Mouse (Mus musculus): ENCODE results near the gene Uso1. TPM values are rescaled to one million over a fixed set of nuclear protein-coding genes. Genes with fewer than 3 reads are reported as not detected.
A peak's percentile ranks its signal among the peaks of the same experiment; 100 is the strongest.

Gene Uso1
- polyA plus RNA-seq, 1 experiment: 25.1 TPM

DNA sequence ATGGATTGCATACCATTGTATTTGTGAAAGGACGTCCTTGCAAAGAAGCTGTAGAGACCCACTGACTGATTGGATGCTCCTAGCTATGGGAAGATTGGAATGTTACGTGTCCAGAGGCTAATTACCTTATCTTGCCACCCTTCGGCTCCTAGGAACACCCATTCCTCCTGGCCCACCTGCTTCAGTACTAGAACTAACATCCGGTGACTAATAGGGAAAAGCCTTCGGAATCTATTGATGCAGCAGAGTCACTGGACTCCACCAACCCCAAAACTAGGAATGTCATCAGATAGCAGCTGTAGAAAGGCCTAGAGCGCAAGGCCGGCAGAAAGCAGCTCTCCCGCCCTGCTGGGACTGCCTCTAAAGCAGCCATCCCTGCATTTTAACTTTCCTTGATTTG lies 36.1 kb upstream of the Uso1 start:
- Histone ChIP-seq H3K4me3 (ENCODE audit: low read depth, low read length) (no peak overlapping the region), H3K36me3 (ENCODE audit: control insufficient read depth, insufficient read depth, low read length) (no peaks in the 10 kb centered on the region), H3K4me1 (ENCODE audit: control insufficient read depth, insufficient read depth, insufficient read length, low read length) (peaks cover 12% of the 10 kb centered on the region; the same call in 1 of the 2 replicates), H3K27ac (ENCODE audit: insufficient read depth, low read depth, low read length) (no peak overlapping the region), H3K27me3 (ENCODE audit: control insufficient read depth, insufficient read depth, low read length) (no peaks in the 10 kb centered on the region)
- 68% methylated on average over 8 of the region's 8 CpGs for WGBS
- TF ChIP-seq CTCF (IDR thresholded peaks at IDR 0.05; ENCODE audit: extremely low read depth, insufficient read length, insufficient replicate concordance, low read depth, low read length) (no peak), POLR2A (IDR thresholded peaks at IDR 0.05; ENCODE audit: low read depth, low read length) (no peak)

DNA sequence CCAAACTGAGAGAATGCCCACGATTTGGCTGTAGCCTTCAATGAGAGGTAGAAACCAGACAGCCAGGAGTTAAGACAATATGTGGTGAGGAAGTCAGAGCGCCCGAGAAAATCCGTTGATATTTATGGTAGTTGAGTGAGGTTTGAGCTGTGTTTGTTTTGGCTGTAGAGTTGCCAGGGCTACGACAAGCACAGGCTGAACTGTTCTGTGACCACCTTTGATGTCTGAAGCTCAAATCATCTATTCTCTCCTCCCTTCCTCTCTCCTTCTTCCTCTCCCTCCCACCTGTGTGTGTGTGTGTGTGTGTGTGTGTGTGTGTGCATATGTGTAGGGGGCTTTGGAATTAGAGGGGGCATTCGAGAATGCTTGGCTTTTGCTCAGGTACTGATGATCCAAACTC lies 34.7 kb upstream of the Uso1 start:
- Histone ChIP-seq H3K27me3 (ENCODE audit: control insufficient read depth, insufficient read depth, low read length) (no peaks in the 10 kb centered on the region), H3K4me1 (ENCODE audit: control insufficient read depth, insufficient read depth, insufficient read length, low read length) (peaks cover 12% of the 10 kb centered on the region; the same call in 1 of the 2 replicates), H3K27ac (ENCODE audit: insufficient read depth, low read depth, low read length) (no peak overlapping the region), H3K4me3 (ENCODE audit: low read depth, low read length) (no peak overlapping the region), H3K36me3 (ENCODE audit: control insufficient read depth, insufficient read depth, low read length) (no peaks in the 10 kb centered on the region)
- TF ChIP-seq POLR2A (IDR thresholded peaks at IDR 0.05; ENCODE audit: low read depth, low read length) (no peak), CTCF (IDR thresholded peaks at IDR 0.05; ENCODE audit: extremely low read depth, insufficient read length, insufficient replicate concordance, low read depth, low read length) (no peak)
- 5% methylated on average over 6 of the region's 6 CpGs for WGBS

GRCm38 (mm10) chr5:92103816-92104415 lies 33.8 kb upstream of the Uso1 start:
- H3K27me3 ChIP-seq (ENCODE audit: control insufficient read depth, insufficient read depth, low read length): no peaks in the 10 kb centered on the region
- H3K4me1 ChIP-seq (ENCODE audit: control insufficient read depth, insufficient read depth, insufficient read length, low read length): peaks cover 9% of the 10 kb centered on the region; the same call in 1 of the 2 replicates
- 54% methylated on average over 13 of the region's 13 CpGs for WGBS
- H3K4me3 ChIP-seq (ENCODE audit: low read depth, low read length): no peak overlapping the region
- H3K36me3 ChIP-seq (ENCODE audit: control insufficient read depth, insufficient read depth, low read length): no peaks in the 10 kb centered on the region
- TF ChIP-seq CTCF (IDR thresholded peaks at IDR 0.05; ENCODE audit: extremely low read depth, insufficient read length, insufficient replicate concordance, low read depth, low read length): no peak
- TF ChIP-seq POLR2A (IDR thresholded peaks at IDR 0.05; ENCODE audit: low read depth, low read length): no peak
- H3K27ac ChIP-seq (ENCODE audit: insufficient read depth, low read depth, low read length): no peak overlapping the region

- Histone ChIP-seq H3K27me3 (ENCODE audit: control insufficient read depth, insufficient read depth, low read length) (no peaks in the 10 kb centered on the region), H3K4me1 (ENCODE audit: control insufficient read depth, insufficient read depth, insufficient read length, low read length) (peaks cover 9% of the 10 kb centered on the region; the same call in 1 of the 2 replicates), H3K27ac (ENCODE audit: insufficient read depth, low read depth, low read length) (no peak overlapping the region), H3K36me3 (ENCODE audit: control insufficient read depth, insufficient read depth, low read length) (no peaks in the 10 kb centered on the region), H3K4me3 (ENCODE audit: low read depth, low read length) (no peak overlapping the region)
- 21% methylated on average over 10 of the region's 10 CpGs for WGBS
- TF ChIP-seq CTCF (IDR thresholded peaks at IDR 0.05; ENCODE audit: extremely low read depth, insufficient read length, insufficient replicate concordance, low read depth, low read length): no peak
- TF ChIP-seq POLR2A (IDR thresholded peaks at IDR 0.05; ENCODE audit: low read depth, low read length): no peak
These were observed 31.2 kb upstream of the Uso1 start for GRCm38 (mm10) chr5:92106327-92107125.

DNA sequence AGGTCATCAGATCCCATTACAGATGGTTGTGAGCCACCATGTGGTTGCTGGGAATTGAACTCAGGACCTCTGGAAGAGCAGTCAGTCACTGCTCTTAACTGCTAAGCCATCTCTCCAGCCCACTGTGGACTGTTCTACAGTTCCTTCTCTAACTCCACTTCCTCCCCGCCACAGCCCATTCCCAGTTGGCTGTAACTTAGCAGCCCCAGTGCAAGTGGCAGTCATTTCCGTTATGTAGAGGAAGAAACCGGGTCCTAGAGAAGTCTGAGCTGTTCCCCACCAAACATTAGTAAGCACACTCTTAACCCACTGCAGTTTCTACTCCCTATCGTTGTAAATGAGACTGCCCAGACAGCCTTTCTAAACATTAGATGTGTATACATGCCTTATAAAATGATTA lies 30.5 kb upstream of the Uso1 start:
- H3K4me3 ChIP-seq (ENCODE audit: low read depth, low read length): no peak overlapping the region
- no peaks in the 10 kb centered on the region for H3K27me3 ChIP-seq (ENCODE audit: control insufficient read depth, insufficient read depth, low read length)
- no peak for TF ChIP-seq CTCF (IDR thresholded peaks at IDR 0.05; ENCODE audit: extremely low read depth, insufficient read length, insufficient replicate concordance, low read depth, low read length)
- TF ChIP-seq POLR2A (IDR thresholded peaks at IDR 0.05; ENCODE audit: low read depth, low read length): no peak
- H3K27ac ChIP-seq (ENCODE audit: insufficient read depth, low read depth, low read length): no peak overlapping the region
- H3K36me3 ChIP-seq (ENCODE audit: control insufficient read depth, insufficient read depth, low read length): no peaks in the 10 kb centered on the region
- 78% methylated on average over 4 of the region's 4 CpGs for WGBS
- peaks cover 8% of the 10 kb centered on the region; the same call in 1 of the 2 replicates for H3K4me1 ChIP-seq (ENCODE audit: control insufficient read depth, insufficient read depth, insufficient read length, low read length)

GRCm38 (mm10) chr5:92110818-92111355 lies 26.9 kb upstream of the Uso1 start:
- WGBS: 75% methylated on average over 5 of the region's 5 CpGs
- Histone ChIP-seq H3K4me3 (ENCODE audit: low read depth, low read length) (no peak overlapping the region), H3K36me3 (ENCODE audit: control insufficient read depth, insufficient read depth, low read length) (no peaks in the 10 kb centered on the region), H3K4me1 (ENCODE audit: control insufficient read depth, insufficient read depth, insufficient read length, low read length) (peaks cover 3% of the 10 kb centered on the region; the same call in 1 of the 2 replicates), H3K27me3 (ENCODE audit: control insufficient read depth, insufficient read depth, low read length) (no peaks in the 10 kb centered on the region), H3K27ac (ENCODE audit: insufficient read depth, low read depth, low read length) (no peak overlapping the region)
- TF ChIP-seq CTCF (IDR thresholded peaks at IDR 0.05; ENCODE audit: extremely low read depth, insufficient read length, insufficient replicate concordance, low read depth, low read length): no peak
- no peak for TF ChIP-seq POLR2A (IDR thresholded peaks at IDR 0.05; ENCODE audit: low read depth, low read length)

- no peaks in the 10 kb centered on the region for H3K4me1 ChIP-seq (ENCODE audit: control insufficient read depth, insufficient read depth, insufficient read length, low read length)
- 9% methylated on average over 6 of the region's 6 CpGs for WGBS
- H3K27me3 ChIP-seq (ENCODE audit: control insufficient read depth, insufficient read depth, low read length): no peaks in the 10 kb centered on the region
- peak overlapping the region; percentile 28 for H3K4me3 ChIP-seq (ENCODE audit: low read depth, low read length)
- TF ChIP-seq CTCF (IDR thresholded peaks at IDR 0.05; ENCODE audit: extremely low read depth, insufficient read length, insufficient replicate concordance, low read depth, low read length): no peak
- TF ChIP-seq POLR2A (IDR thresholded peaks at IDR 0.05; ENCODE audit: low read depth, low read length): no peak
- H3K27ac ChIP-seq (ENCODE audit: insufficient read depth, low read depth, low read length): no peak overlapping the region
- H3K36me3 ChIP-seq (ENCODE audit: control insufficient read depth, insufficient read depth, low read length): no peaks in the 10 kb centered on the region
These were observed 25.6 kb upstream of the Uso1 start for GRCm38 (mm10) chr5:92112175-92112574.

All from small intestine, adult 2 months (tissue).